9 mouse cellular contexts compared by ENCODE assay signal in the genomic region with DNA sequence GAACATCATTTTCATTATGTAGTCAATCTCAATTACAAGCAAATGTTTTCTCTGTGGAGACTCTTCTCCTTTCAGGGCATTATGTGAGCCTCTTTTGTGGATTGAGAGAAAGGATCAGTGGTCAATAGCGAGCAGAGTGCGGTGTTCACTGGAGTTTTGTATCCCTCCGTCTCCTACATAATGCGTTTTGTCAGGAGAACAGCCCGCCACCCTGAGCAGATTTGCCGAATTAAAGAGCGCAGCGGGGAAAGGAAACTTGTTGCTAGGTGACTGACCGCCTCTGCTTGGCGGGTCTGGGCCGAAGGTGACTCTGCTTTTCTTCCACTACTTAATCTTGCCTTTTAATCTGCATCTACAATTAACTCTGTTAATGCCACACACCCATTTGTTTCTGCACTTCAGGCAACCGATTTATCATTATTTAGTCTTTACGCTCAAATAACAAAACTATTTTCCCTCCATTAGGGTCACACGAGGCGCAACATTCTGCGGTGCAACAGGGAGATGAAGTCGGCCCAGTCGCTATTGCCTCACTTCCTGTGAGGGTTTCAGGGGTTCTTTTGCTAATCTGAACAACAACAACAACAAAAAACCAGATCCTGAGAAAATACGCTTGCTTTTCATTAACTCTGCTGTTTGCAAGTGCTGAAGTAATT.
DNase-seq lines count a peak whose midpoint lies in the region; ATAC-seq and TF ChIP-seq lines count a peak whose summit lies in the region.
"Had no signal": no experiment of that assay in that cellular context is flagged by ENCODE, and none has a peak within 500 bp of the region (broad histone marks: within the 10 kb centered on the region; RNA-seq: fewer than 3 reads in every experiment).

No protein-coding gene starts in this region.

- peaks cover 9% of the 10 kb centered on the region for H3K9me3 ChIP-seq in E14TG2a.4 (ENCODE audit: low read length)
- H3K9me3 ChIP-seq in liver, embryonic 15.5 days (replicated peaks) = no peaks in the 10 kb centered on the region

- peak; percentile 62 for ATAC-seq in granulocyte monocyte progenitor cell, adult 5-6 weeks (replicated peaks; ENCODE audit: poor library complexity, severe bottlenecking)
- no peak for ATAC-seq in liver, embryonic 15.5 days (ENCODE audit: insufficient read depth)

- DNase-seq in adrenal gland, postnatal 10 days = peak; percentile 19
- DNase-seq in adrenal gland, postnatal 25 days = no peak
- no peak for DNase-seq in cerebellum, adult 8-10 months
- no peak for DNase-seq in gastrocnemius, postnatal 10 days
- no peak for DNase-seq in adrenal gland, adult 8-10 months
- DNase-seq: gastrocnemius, postnatal 36 days had no signal

- H3K27me3 ChIP-seq in E14TG2a.4 (ENCODE audit: insufficient read depth, low read length) = no peaks in the 10 kb centered on the region
- peaks cover 50% of the 10 kb centered on the region for H3K27me3 ChIP-seq in liver, embryonic 15.5 days

- peak overlapping the region; percentile 59 for H3K4me3 ChIP-seq in E14TG2a.4 (replicated peaks; ENCODE audit: low read length)
- no peak overlapping the region for H3K4me3 ChIP-seq in liver, embryonic 15.5 days (replicated peaks)

- no peaks in the 10 kb centered on the region for H3K36me3 ChIP-seq in E14TG2a.4 (ENCODE audit: insufficient read depth, low read length)
- H3K36me3 ChIP-seq in liver, embryonic 15.5 days (replicated peaks) = no peaks in the 10 kb centered on the region

- no peak overlapping the region for H3K27ac ChIP-seq in liver, embryonic 15.5 days (replicated peaks)

- WGBS in liver, embryonic 15.5 days (ENCODE audit: insufficient replicate concordance) = 4% methylated on average over 19 of the region's 19 CpGs

- peak overlapping the region; percentile 29; the same call in 1 of the 2 replicates for H3K4me2 ChIP-seq in liver, embryonic 15.5 days

- peaks cover 52% of the 10 kb centered on the region for H3K4me1 ChIP-seq in E14TG2a.4 (replicated peaks; ENCODE audit: low read depth, low read length)
- no peaks in the 10 kb centered on the region; the same call in 1 of the 2 replicates for H3K4me1 ChIP-seq in liver, embryonic 15.5 days (replicated peaks)

- no peak for TF ChIP-seq CTCF in E14TG2a.4 (conservative IDR thresholded peaks at IDR 0.05; ENCODE audit: low read length)

- H3K9ac ChIP-seq in liver, embryonic 15.5 days = no peak overlapping the region
